Mouse (Mus musculus): Measurements from ENCODE around the gene Ncoa7.

The Ncoa7 gene

DNA sequence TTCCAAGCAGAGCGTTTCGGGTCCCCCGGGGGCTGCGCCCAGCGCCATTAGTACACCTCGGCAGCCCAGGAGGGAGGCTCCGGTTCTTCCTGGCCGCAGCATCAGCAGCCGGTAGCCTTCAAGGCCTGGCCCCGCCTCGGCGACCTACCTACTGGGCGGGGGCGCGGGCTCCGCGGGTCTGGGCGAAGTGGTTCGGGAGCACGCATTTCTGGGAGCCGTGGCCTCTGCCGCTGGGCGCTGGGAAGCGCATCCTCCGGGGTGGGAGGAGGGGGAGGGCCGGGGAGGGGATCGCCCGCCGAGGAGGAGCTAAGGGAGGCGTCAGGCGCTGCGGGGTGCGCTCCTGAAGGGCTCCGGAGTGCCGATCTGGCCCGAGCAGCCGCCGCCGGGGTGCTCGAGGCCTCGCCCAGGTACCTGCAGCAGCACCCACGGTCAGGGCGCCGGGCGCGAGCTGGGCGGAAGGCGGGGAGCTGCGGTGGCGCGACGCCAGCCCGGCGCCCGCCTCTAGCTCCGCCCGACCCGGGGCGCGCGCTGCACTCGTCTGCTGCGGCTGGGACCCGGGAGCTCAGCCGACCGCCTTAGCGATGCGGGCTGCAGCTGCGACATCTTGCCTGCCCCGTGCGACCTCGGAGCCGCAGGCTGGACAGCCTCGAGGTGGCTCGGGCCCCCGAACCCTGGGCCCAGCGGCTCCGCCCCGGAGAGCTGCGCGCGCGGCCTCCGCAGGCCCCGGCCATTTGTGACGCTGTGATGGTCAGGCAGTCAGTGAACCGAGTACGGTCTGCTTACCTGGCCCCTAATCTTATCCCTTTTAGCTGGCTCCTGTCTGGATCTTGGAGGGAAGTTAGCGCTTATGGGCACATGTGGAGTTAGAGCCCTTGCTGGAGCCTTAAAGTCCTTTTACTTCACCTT, at the start of gene Ncoa7:
Gene Ncoa7, minus strand, starts transcription at position 646 of the 906 bp plus-strand sequence.
- peak; percentile 88 for DNase-seq

- no peak for DNase-seq
Measured at GRCm38 (mm10) chr10:30845101-30845825, 42.1 kb upstream of the Ncoa7 start.

DNA sequence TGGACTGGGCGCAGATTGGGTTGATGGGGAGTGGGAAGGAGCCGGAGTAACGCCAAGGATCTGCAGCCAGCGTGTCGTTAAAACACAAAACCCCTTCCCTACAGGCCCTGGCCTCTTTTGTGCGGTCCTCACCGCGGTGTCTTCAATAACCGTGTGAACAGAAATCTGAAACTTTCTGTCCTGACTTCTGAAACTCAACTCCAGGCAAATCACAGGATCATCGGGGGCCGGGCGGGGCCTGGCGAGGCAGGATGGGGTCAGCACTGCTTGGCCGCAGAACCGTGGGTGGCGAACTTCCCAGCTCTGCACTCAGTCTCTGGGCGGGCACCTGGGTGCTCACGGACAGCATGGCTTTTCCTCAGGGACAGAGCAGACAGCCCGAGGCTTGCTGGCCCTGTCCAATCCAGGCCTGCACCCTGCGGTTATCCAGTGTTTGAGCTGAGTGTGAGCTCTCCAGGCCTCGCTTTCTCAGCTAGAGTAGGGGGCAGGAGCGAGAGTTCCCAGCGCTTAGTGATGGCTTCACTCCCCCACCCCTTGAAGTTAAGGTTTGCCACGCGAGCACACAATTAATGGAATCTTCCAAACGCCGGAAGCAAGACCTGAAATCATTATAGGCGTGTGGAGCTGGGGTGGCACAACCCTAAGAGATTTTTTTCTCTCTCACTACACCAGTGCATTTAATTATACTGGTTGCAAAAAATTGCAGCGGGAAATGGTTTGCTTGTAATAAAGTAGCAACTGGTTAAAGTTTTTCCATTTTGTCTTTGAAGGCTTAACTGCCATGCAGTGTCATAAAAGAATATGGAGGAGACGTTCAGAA, 41.3 kb upstream of the Ncoa7 start:
- peak; percentile 36 for DNase-seq

DNA sequence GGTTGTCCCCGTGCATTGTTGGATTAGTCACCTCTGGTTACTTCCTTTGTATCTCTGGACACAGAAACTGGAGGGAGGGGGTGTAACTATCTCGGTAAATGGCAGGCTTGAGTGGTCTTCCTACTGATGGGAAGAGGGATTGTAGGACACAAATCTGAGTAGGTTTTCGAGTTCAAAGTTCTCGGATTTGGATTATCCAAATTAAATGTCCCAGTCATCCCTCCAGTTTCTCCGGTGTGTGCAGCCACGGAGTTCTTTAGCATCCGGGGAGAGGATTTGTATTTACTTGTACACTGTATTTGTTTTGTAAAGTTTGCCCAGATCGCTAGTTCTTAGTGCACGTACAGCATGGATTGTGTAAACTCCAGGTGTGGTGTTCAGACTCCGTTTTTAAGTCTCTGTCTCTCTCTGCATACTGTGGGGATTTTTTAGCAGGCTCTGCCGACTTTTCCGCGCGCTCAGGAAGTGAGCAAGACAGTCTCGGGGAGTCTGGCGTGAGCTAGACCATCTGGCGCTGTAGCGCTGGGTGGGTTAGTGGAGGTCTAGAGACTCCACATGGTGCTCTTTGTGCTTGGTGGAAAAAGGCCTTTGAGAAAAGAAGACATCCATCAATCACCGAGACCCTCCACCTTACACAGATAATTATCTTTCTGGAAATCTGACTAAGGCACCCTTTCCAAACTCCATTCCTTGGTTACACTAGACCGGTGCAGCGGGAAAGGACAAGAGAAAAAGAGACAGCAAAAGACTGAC, 40.5 kb upstream of the Ncoa7 start:
- peak; percentile 63 for DNase-seq

DNA sequence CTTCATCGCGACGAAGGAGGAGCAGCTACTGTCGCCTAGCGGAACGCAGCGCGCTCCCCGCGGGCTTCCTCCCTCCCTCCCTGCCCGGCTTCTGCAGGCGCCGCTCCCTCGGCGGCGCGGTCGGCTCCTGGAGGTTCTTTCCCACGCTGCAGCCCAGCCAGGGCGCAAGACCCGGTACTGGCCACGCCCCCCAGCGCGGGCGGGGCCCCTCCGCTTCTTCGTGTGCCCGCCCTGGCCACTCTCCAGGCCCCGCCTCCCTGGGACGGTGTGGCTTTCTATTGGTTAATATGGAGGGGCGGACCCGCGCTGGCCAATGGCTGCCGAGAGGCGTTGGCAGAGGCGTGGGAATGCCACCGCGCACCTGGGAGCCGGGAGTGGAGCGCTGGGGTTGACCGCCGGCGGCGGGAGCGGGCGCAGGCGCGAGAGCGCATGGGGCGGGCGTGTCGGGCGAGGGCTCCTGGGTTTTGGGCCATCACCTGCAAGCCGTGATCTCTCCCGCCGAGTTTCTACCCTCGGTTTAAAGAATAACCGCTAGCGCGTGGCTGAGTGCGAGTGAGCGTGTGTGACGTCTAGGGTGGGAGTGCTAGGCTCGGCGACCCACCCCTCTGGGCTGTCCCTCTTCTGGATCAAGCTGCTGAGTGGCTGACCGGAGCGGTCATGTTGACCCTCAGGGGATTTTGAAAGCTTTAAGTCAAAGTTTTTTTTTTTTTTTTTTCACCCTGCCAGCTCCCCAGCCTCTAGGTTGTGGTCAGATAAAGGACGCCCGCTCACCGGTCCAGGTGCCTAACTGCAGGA, 39.7 kb upstream of the Ncoa7 start, which contains the start of gene Hey2:
Gene Hey2, minus strand, starts transcription at position 159 of the 795 bp plus-strand sequence.
- DNase-seq = peak; percentile 99

- DNase-seq = no peak
Measured at GRCm38 (mm10) chr10:30842228-30842627, 39.1 kb upstream of the Ncoa7 start.

DNA sequence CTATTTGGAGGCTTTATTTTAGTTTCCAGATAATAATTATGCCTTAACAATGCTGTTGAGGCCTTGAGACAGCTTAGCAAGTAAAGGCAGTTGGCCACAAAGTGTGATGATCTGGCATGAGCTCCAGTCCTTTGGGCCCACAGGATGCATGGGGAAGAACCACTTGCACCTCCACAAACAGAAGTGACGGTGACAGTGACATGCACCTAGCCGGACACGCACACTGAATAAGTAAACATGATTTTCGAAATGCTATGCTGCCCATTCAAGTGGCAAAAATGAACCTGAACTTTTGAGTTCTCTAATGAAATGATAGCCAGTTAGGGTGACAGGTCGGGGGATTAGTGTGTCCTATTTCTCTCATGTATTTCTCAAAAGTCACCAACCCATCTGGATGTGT, 37.7 kb upstream of the Ncoa7 start:
- DNase-seq = no peak

DNA sequence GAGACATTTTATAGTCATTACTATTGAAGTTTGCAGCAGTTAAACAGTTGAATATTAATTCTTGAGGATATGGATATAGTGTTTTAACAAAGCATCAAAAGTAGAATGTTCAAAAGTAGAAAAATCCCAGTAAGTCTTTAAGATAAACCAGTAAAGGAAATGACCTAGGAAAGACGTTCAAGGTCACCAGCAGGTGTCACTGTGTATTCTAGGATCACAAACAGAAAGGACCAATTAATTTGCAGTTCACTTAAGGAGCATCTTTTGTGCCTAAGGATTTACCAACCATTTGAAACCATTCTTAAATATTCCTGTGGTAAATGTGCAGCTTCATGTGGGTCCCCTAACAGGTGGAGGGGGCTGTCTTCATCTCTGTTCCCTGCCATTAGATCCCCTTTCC, 35.1 kb upstream of the Ncoa7 start:
- DNase-seq = peak; percentile 38

- peak; percentile 17 for DNase-seq
Measured at GRCm38 (mm10) chr10:30825049-30825448, 21.9 kb upstream of the Ncoa7 start.

- peak; percentile 79 for DNase-seq
Measured at GRCm38 (mm10) chr10:30810967-30811293, 7.8 kb upstream of the Ncoa7 start.

GRCm38 (mm10) chr10:30810247-30810966, 7.3 kb upstream of the Ncoa7 start:
- peak; percentile 24 for DNase-seq

GRCm38 (mm10) chr10:30803587-30804253, 594 bp upstream of the Ncoa7 start:
- DNase-seq = no peak

GRCm38 (mm10) chr10:30802033-30802432, 1.1 kb downstream of the Ncoa7 start:
- peak; percentile 45 for DNase-seq

- DNase-seq = no peak
Measured at GRCm38 (mm10) chr10:30799713-30800450, 3.2 kb downstream of the Ncoa7 start.

- no peak for DNase-seq
Measured at GRCm38 (mm10) chr10:30796469-30797261, 6.5 kb downstream of the Ncoa7 start.

DNA sequence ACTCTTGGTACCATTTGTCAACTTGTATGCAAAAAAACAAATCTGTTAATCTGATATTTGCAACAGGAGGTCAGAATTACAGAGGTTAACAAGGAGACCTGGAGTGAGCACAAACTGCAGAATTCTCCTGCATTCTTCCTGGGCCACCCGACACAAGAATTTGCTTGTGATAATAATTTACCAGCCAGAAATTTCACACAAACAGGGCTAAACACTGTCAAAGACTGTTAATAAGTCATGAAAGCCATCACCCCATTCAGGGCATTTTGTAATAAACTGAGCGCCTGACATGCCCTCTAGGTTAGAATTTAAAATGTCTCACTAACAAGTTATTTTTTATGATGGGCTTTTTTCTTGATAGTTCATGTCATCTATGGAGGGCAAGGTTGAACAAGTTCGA, 12.1 kb downstream of the Ncoa7 start:
- no peak for DNase-seq

DNA sequence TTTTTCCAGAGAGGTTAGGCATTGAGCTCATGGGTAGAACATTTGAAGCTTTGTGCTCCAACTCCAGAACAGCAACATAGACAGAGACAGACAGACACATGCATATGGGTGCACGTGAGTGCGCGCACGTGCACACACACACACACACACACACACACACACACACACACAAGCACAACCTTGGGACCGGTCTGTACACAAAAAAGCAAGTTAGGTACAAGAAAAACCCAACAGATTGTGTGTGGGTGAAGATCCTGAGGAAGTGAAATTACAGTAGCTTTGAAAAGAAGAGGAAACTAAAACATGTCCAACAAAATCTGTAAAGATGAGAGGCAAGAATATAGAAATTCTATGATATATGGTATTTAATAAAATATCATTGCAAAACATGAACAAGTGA, 13.6 kb downstream of the Ncoa7 start:
- no peak for DNase-seq

- no peak for DNase-seq
Measured at GRCm38 (mm10) chr10:30788340-30788721, 14.8 kb downstream of the Ncoa7 start.
